Mouse (Mus musculus) bone marrow macrophage, adult 2 months (primary cell): ENCODE data around the gene Itpr3.

Experiments
- CTCF ChIP-seq: IDR thresholded peaks from 2 replicates; pipeline ENCODE4 v1.5.1; 2012; ENCODE audit warnings: low read depth, mild to moderate bottlenecking, low read length, moderate library complexity
- POLR2A ChIP-seq: IDR thresholded peaks from 2 replicates; pipeline ENCODE4 v1.6.1; 2012; ENCODE audit warnings: mild to moderate bottlenecking, low read depth, low read length, borderline replicate concordance

- no peak for TF ChIP-seq CTCF
- no peak for TF ChIP-seq POLR2A
Observed at GRCm38 (mm10) chr17:27105698-27106470, 48.8 kb downstream of the Itpr3 start.
